Mouse (Mus musculus) retina, embryonic 14.5 days (tissue): Measurements from ENCODE around the gene Ppa2.

ENCODE experiments used
- DNase-seq: peaks from one replicate; pipeline ENCODE4 v3.0.0-alpha.2; 2015; ENCODE audit warnings: low spot score

Ppa2 gene

GRCm38 (mm10) chr3:133389803-133390387 is 80.0 kb downstream of the Ppa2 start:
- no peak for DNase-seq

- DNase-seq = no peak
Observed at GRCm38 (mm10) chr3:133394531-133394930, 84.6 kb downstream of the Ppa2 start.

- no peak for DNase-seq
Observed at GRCm38 (mm10) chr3:133403849-133404248, 93.9 kb downstream of the Ppa2 start.

- DNase-seq = no peak
Observed at GRCm38 (mm10) chr3:133405636-133406035, 95.7 kb downstream of the Ppa2 start.

GRCm38 (mm10) chr3:133406248-133406647 is 96.3 kb downstream of the Ppa2 start:
- DNase-seq = no peak

- DNase-seq = no peak
Observed at GRCm38 (mm10) chr3:133411123-133411675, 101.3 kb downstream of the Ppa2 start.

GRCm38 (mm10) chr3:133411768-133412167 is 101.9 kb downstream of the Ppa2 start:
- DNase-seq = no peak

GRCm38 (mm10) chr3:133414747-133415146 is 104.8 kb downstream of the Ppa2 start:
- DNase-seq = no peak

- no peak for DNase-seq
Observed at GRCm38 (mm10) chr3:133423073-133423472, 113.2 kb downstream of the Ppa2 start.
